Mouse (Mus musculus) embryonic fibroblast, embryonic 13.5 days (primary cell): ENCODE results near the gene Atf7.

Experiments used
- CTCF ChIP-seq: IDR thresholded peaks from 2 replicates; pipeline ENCODE4 v1.5.1; 2011; ENCODE audit warnings: mild to moderate bottlenecking, control low read depth, low read length, moderate library complexity, borderline replicate concordance; ENCODE audit not compliant: insufficient read depth
- POLR2A ChIP-seq: IDR thresholded peaks from 2 replicates; pipeline ENCODE4 v1.6.1; 2011; ENCODE audit warnings: low read depth, mild to moderate bottlenecking, control low read depth, low read length, moderate library complexity

GRCm38 (mm10) chr15:102506864-102507263, 118.4 kb downstream of the Atf7 start:
- TF ChIP-seq CTCF: no peak
- TF ChIP-seq POLR2A: no peak
